Mouse (Mus musculus) neutrophil, adult 83 days (primary cell): Measurements from ENCODE around the gene Atg2a. TPM values are rescaled to one million over a fixed set of nuclear protein-coding genes. Genes with fewer than 3 reads are reported as not detected.

Source experiments
- total RNA-seq, 2 experiments: library from RNA; stranded (reverse); gene quantifications; one replicate each; pipeline ENCODE4 v1.2.4; 2023

Atg2a gene
- total RNA-seq = 100 to 1,000 TPM in 1 of 2 experiments, 10 to 100 TPM in 1; 88.4 to 104 TPM

GRCm38 (mm10) chr19:6241274-6242107 lies at the start of gene Atg2a:
TSS of gene Atg2a (plus strand) at chr19:6241668.

GRCm38 (mm10) chr19:6226135-6226534 lies 15.3 kb upstream of the Atg2a start, which contains the start of gene Gpha2:
TSS of gene Gpha2 (plus strand) at chr19:6226380.

GRCm38 (mm10) chr19:6235084-6236052 lies 6.1 kb upstream of the Atg2a start, which contains the start of gene Ppp2r5b:
TSS of gene Ppp2r5b (minus strand) at chr19:6235872.

GRCm38 (mm10) chr19:6276426-6277421 lies 35.3 kb downstream of the Atg2a start, which contains the start of gene Ehd1:
TSS of gene Ehd1 (plus strand) at chr19:6276725.

GRCm38 (mm10) chr19:6306137-6306551 lies 64.7 kb downstream of the Atg2a start, which contains the start of gene Cdc42bpg:
TSS of gene Cdc42bpg (plus strand) at chr19:6306456.

Other genes starting within 250 kb of the Atg2a start
- gene Capn1, start 225.8 kb upstream of the Atg2a start, total RNA-seq = 100 to 1,000 TPM; 242 to 264 TPM
- 10 to 100 TPM; 40.0 to 42.7 TPM for gene Syvn1, start 195.1 kb upstream of the Atg2a start, total RNA-seq
- 10 to 100 TPM; 15.5 to 17.7 TPM for gene Mrpl49, start 183.9 kb upstream of the Atg2a start, total RNA-seq
- 1,000 to 10,000 TPM; 1,500 to 1,520 TPM for gene Fau, start 183.8 kb upstream of the Atg2a start, total RNA-seq
- 10 to 100 TPM; 11.3 to 13.7 TPM for gene Znhit2, start 180.5 kb upstream of the Atg2a start, total RNA-seq
- 10 to 100 TPM in 1 of 2 experiments, 1 to 10 TPM in 1; 9.7 to 10.8 TPM for gene Tm7sf2, start 173.3 kb upstream of the Atg2a start, total RNA-seq
- gene Vps51, start 164.4 kb upstream of the Atg2a start, total RNA-seq = 10 to 100 TPM; 71.2 to 76.9 TPM
- not detected for gene Tmem262, start 161.6 kb upstream of the Atg2a start, total RNA-seq
- not detected for gene Gm28374, start 159.4 kb upstream of the Atg2a start, total RNA-seq
- gene Zfpl1, start 156.7 kb upstream of the Atg2a start, total RNA-seq = 10 to 100 TPM; 23.8 to 26.0 TPM
- 10 to 100 TPM; 31.2 to 31.6 TPM for gene Cdca5, start 156.7 kb upstream of the Atg2a start, total RNA-seq
- gene AC131692.1, start 147.2 kb upstream of the Atg2a start, total RNA-seq = 1 to 10 TPM; 1.2 to 2.0 TPM
- gene Naaladl1, start 135.9 kb upstream of the Atg2a start, total RNA-seq = 1 to 10 TPM in 1 of 2 experiments, under 1 TPM in 1; 0.46 to 1.7 TPM
- 1 to 10 TPM; 6.6 to 7.2 TPM for gene Sac3d1, start 123.0 kb upstream of the Atg2a start, total RNA-seq
- gene Snx15, start 113.4 kb upstream of the Atg2a start, total RNA-seq = 10 to 100 TPM; 11.3 to 14.2 TPM
- 1 to 10 TPM in 1 of 2 experiments, under 1 TPM in 1; 0.94 to 1.3 TPM for gene Batf2, start 100.7 kb upstream of the Atg2a start, total RNA-seq
- gene Arl2, start 100.1 kb upstream of the Atg2a start, total RNA-seq = 10 to 100 TPM; 12.9 to 17.1 TPM
- gene Majin, start 57.3 kb upstream of the Atg2a start, total RNA-seq = not detected
- not detected for gene Gpha2, start 15.3 kb upstream of the Atg2a start, total RNA-seq
- gene Ppp2r5b, start 5.8 kb upstream of the Atg2a start, total RNA-seq = 10 to 100 TPM; 18.7 to 20.3 TPM
- gene Ehd1, start 35.1 kb downstream of the Atg2a start, total RNA-seq = 100 to 1,000 TPM; 198 to 207 TPM
- gene Cdc42bpg, start 64.8 kb downstream of the Atg2a start, total RNA-seq = 10 to 100 TPM in 1 of 2 experiments, 1 to 10 TPM in 1; 7.5 to 11.7 TPM
- gene Men1, start 93.3 kb downstream of the Atg2a start, total RNA-seq = 10 to 100 TPM; 21.9 to 22.6 TPM
- 100 to 1,000 TPM; 397 to 423 TPM for gene Map4k2, start 99.5 kb downstream of the Atg2a start, total RNA-seq
- 100 to 1,000 TPM; 454 to 459 TPM for gene Sf1, start 122.0 kb downstream of the Atg2a start, total RNA-seq
- 1 to 10 TPM; 3.1 to 4.6 TPM for gene Pygm, start 142.7 kb downstream of the Atg2a start, total RNA-seq
- gene Rasgrp2, start 157.7 kb downstream of the Atg2a start, total RNA-seq = 100 to 1,000 TPM; 407 to 413 TPM
- gene Nrxn2, start 177.1 kb downstream of the Atg2a start, total RNA-seq = under 1 TPM in 1 of 2 experiments, not detected in 1; 0.40 TPM